Mouse (Mus musculus) layer of hippocampus, adult 2 months (tissue): ENCODE measurements around the gene Brk1. TPM values are rescaled to one million over a fixed set of nuclear protein-coding genes. Genes with fewer than 3 reads are reported as not detected.

Source experiments
- DNase-seq, 2 experiments: peaks; one replicate each; pipeline ENCODE4 v3.0.0; 2022; ENCODE audit warnings: low spot score in 2 of 2
- H3K27ac ChIP-seq: fragments of 200-600 bp; 2 replicates; pipeline ENCODE4 v1.8.1; 2022
- H3K4me3 ChIP-seq: fragments of 200-600 bp; 2 replicates; pipeline ENCODE4 v1.8.1; 2022; ENCODE audit warnings: mild to moderate bottlenecking
- CTCF ChIP-seq: fragments of 200-600 bp; conservative IDR thresholded peaks from 2 replicates; pipeline ENCODE4 v1.8.1; 2022; ENCODE audit warnings: antibody characterized with exemption, mild to moderate bottlenecking, moderate library complexity
- total RNA-seq, 2 experiments: library from RNA; stranded (reverse); gene quantifications; 2 replicates each; pipeline ENCODE4 v1.2.3; 2021

The Brk1 gene
- total RNA-seq, 2 experiments from 2014 or later, result 211 to 234 TPM

DNA sequence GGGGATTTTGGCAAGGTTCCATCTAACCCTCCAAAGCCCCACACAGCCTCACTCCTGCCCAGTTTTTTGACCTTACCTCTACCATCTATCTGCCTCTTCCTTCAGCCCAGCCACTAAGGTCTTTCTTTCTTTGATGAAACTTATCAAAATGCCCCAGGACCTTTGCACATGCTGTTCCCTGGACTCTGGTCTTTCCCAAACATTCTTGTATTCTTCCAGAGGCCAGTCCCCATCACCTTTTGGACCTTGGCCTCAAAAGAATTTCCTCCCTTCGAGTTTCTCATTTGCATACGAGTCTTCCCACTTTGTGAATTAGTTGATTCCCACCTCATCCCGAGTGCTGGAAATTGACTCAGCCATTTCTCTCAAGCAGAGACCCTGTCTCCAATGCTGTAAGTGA lies 50.9 kb downstream of the Brk1 start:
- no peak for DNase-seq
- H3K4me3 ChIP-seq, result no peak overlapping the region
- no peak for TF ChIP-seq CTCF
- H3K27ac ChIP-seq, result peak overlapping the region; percentile 8; the same call in 1 of the 2 replicates

GRCm38 (mm10) chr6:113656847-113657246 lies 52.3 kb downstream of the Brk1 start:
- DNase-seq, result no peak
- no peak for TF ChIP-seq CTCF
- Histone ChIP-seq H3K27ac (peak overlapping the region; percentile 74), H3K4me3 (no peak overlapping the region)

- H3K27ac ChIP-seq, result peak overlapping the region; percentile 47; the same call in 1 of the 2 replicates
- TF ChIP-seq CTCF, result no peak
- DNase-seq, result no peak
- H3K4me3 ChIP-seq, result no peak overlapping the region
Observed at GRCm38 (mm10) chr6:113658226-113658625, 53.7 kb downstream of the Brk1 start.

- no peak for TF ChIP-seq CTCF
- Histone ChIP-seq H3K27ac (peak overlapping the region; percentile 76; the same call in 1 of the 2 replicates), H3K4me3 (no peak overlapping the region)
- no peak for DNase-seq
Observed at GRCm38 (mm10) chr6:113659648-113660491, 55.3 kb downstream of the Brk1 start.

DNA sequence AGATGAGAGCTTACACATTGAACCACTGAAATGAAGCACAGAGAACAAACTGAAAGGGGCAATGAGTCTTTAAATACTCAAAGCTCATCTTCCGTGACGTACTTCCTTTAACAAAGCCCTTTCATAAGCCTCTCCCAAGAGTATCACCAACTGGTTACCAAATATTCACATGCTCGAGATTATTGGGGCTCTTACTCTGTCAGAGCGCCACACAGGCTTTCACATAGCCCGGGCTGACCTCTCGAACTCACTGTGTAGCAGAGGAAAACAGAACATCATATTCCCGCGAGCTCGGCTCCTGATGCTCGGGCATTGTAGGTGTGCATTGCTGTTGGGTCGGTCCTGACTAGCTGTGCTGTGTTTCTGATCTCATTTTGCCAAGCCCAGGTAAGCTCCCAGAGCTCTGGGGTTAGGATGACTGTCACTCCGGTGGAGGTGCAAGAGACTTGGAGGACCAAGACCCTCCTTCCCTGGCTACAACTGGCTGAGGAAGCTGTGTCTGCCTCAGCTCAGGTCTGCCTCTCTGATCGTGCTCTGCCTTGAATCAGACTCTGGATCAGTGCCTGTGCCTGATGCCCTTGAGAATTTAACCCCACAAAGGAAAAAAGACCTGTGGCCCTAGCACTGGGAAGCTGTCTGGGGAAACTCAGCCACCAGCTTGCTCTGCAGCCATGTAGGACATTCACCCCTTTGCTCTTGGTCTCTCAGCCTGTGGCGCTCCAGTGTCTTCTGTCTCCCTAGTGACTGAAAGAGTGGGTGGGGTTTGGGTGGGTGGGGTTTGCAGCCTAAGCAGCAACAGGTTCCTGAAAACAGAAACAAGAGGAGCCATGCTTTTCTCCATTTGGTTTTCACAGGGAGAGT lies 56.1 kb downstream of the Brk1 start:
- Histone ChIP-seq H3K27ac (peak overlapping the region; percentile 76), H3K4me3 (no peak overlapping the region)
- no peak for TF ChIP-seq CTCF
- no peak for DNase-seq

DNA sequence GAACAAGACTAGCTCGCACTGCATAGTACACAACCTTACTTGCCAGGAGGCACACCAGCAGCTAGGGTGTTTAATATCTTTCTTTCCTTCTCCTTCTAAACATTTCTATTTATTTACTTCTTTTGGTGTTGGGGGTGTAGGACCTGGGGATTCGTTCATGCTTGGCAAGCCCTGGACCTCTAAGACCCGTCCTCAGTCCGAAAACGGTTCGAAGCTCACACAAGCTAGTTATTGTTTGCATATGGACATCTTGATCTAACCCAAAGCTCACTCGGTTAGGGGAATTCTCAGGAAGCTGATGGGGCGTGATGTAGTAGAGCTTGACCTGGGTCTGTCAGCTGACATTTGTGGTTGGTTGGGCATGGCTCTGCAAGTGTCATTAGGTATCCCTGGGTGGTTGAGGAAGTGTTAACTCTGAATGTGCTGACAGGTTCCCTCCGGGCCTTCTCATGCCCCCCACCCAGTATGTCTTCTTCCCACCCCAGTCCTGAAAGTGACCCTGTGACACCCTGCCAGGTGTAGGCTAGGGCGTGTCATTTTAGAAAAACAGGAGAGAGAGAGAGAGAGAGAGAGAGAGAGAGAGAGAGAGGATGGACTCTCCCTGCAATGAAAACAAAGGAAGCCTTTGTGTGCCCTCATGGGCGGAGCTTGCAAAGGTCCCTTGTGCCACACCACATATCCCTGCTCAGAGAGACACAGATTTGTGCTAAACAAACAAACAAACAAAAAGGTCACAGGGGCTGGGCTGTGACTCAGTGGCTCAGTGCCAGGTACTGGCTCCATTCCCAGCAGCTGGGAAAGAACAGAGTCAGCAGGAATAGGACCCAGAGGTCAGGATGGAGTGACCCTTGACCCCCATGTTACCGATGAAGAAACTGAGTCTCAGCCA lies 57.0 kb downstream of the Brk1 start:
- no peak for TF ChIP-seq CTCF
- peak in 1 of 2 experiments; percentile 37 for DNase-seq
- Histone ChIP-seq H3K4me3 (no peak overlapping the region), H3K27ac (peak overlapping the region; percentile 76)

GRCm38 (mm10) chr6:113662964-113663700 lies 58.6 kb downstream of the Brk1 start:
- DNase-seq, result no peak
- no peak overlapping the region for H3K4me3 ChIP-seq
- peak; percentile 22 for TF ChIP-seq CTCF
- H3K27ac ChIP-seq, result peak overlapping the region; percentile 3; the same call in 1 of the 2 replicates

- H3K4me3 ChIP-seq, result no peak overlapping the region
- no peak for TF ChIP-seq CTCF
- no peak for DNase-seq
- no peak overlapping the region for H3K27ac ChIP-seq
Observed at GRCm38 (mm10) chr6:113664305-113664704, 59.7 kb downstream of the Brk1 start.

Other genes with a start within 250 kb of the Brk1 start
- 10 to 100 TPM; 50.5 to 53.5 TPM for gene Tada3, start 226.9 kb upstream of the Brk1 start, total RNA-seq
- 100 to 1,000 TPM; 308 to 330 TPM for gene Arpc4, start 226.7 kb upstream of the Brk1 start, total RNA-seq
- 10 to 100 TPM; 15.5 to 23.2 TPM for gene Ttll3, start 215.5 kb upstream of the Brk1 start, total RNA-seq
- gene Rpusd3, start 185.4 kb upstream of the Brk1 start, total RNA-seq, result 10 to 100 TPM; 40.2 to 44.4 TPM
- not detected for gene Cidec, start 169.0 kb upstream of the Brk1 start, total RNA-seq
- 10 to 100 TPM; 41.9 to 42.3 TPM for gene Jagn1, start 162.2 kb upstream of the Brk1 start, total RNA-seq
- under 1 TPM; 0.22 to 0.46 TPM for gene Il17re, start 146.3 kb upstream of the Brk1 start, total RNA-seq
- gene Il17rc, start 133.3 kb upstream of the Brk1 start, total RNA-seq, result 1 to 10 TPM; 4.7 to 6.3 TPM
- gene Creld1, start 121.5 kb upstream of the Brk1 start, total RNA-seq, result 100 to 1,000 TPM; 105 to 120 TPM
- gene Prrt3, start 102.8 kb upstream of the Brk1 start, total RNA-seq, result 10 to 100 TPM; 53.9 to 59.1 TPM
- gene Emc3, start 73.1 kb upstream of the Brk1 start, total RNA-seq, result 10 to 100 TPM; 73.4 to 76.3 TPM
- 1 to 10 TPM; 2.4 to 3.8 TPM for gene Fancd2, start 73.1 kb upstream of the Brk1 start, total RNA-seq
- gene Fancd2os, start 4.1 kb upstream of the Brk1 start, total RNA-seq, result under 1 TPM; 0.33 to 0.86 TPM
- gene Vhl, start 19.2 kb downstream of the Brk1 start, total RNA-seq, result 10 to 100 TPM; 44.3 to 44.9 TPM
- gene Irak2, start 33.7 kb downstream of the Brk1 start, total RNA-seq, result 10 to 100 TPM; 16.6 to 18.8 TPM
- gene Tatdn2, start 92.3 kb downstream of the Brk1 start, total RNA-seq, result 10 to 100 TPM; 60.4 to 67.8 TPM
- not detected for gene Ghrl, start 115.1 kb downstream of the Brk1 start, total RNA-seq
- 10 to 100 TPM; 73.4 to 77.3 TPM for gene Sec13, start 136.0 kb downstream of the Brk1 start, total RNA-seq